Mouse (Mus musculus): ENCODE results near the gene Sik3. TPM values are rescaled to one million over a fixed set of nuclear protein-coding genes. Genes with fewer than 3 reads are reported as not detected.
A peak's percentile ranks its signal among the peaks of the same experiment; 100 is the strongest.

The Sik3 gene
- total and polyA plus RNA-seq, 2 experiments from 2014 or later = 12.5 to 38.4 TPM

- Histone ChIP-seq H3K9ac (replicated peaks; ENCODE audit: low read length, poor library complexity, severe bottlenecking) (no peak overlapping the region), H3K4me3 (ENCODE audit: low read depth, low read length) (no peak overlapping the region), H3K27ac (ENCODE audit: low read depth, low read length) (no peak overlapping the region), H3K4me2 (ENCODE audit: low read depth, low read length, poor library complexity, severe bottlenecking) (no peak overlapping the region), H3K36me3 (ENCODE audit: insufficient read depth, low read length) (no peaks in the 10 kb centered on the region), H3K9me3 (ENCODE audit: low read length) (no peaks in the 10 kb centered on the region), H3K27me3 (ENCODE audit: insufficient read depth, low read length) (no peaks in the 10 kb centered on the region), H3K4me1 (ENCODE audit: insufficient read depth, low read length) (no peaks in the 10 kb centered on the region)
- ATAC-seq (ENCODE audit: low FRiP score) (no peak), DNase-seq (ENCODE audit: low spot score) (no peak)
- TF ChIP-seq CTCF (IDR thresholded peaks at IDR 0.05) = no peak
- 47% methylated on average over 5 of the region's 5 CpGs for WGBS
Observed at GRCm38 (mm10) chr9:46006224-46006623, 6.4 kb upstream of the Sik3 start.

GRCm38 (mm10) chr9:46008931-46009668, 3.5 kb upstream of the Sik3 start:
- no peak for ATAC-seq (ENCODE audit: low FRiP score)
- no peaks in the 10 kb centered on the region for H3K36me3 ChIP-seq (ENCODE audit: insufficient read depth, low read length)
- H3K27me3 ChIP-seq (ENCODE audit: insufficient read depth, low read length) = no peaks in the 10 kb centered on the region
- H3K9me3 ChIP-seq (ENCODE audit: low read length) = no peaks in the 10 kb centered on the region
- H3K4me2 ChIP-seq (ENCODE audit: low read depth, low read length, poor library complexity, severe bottlenecking) = no peak overlapping the region
- no peak for DNase-seq (ENCODE audit: low spot score)
- no peak for TF ChIP-seq CTCF (IDR thresholded peaks at IDR 0.05)
- H3K27ac ChIP-seq (ENCODE audit: low read depth, low read length) = no peak overlapping the region
- no peak overlapping the region for H3K9ac ChIP-seq (replicated peaks; ENCODE audit: low read length, poor library complexity, severe bottlenecking)
- H3K4me3 ChIP-seq (ENCODE audit: low read depth, low read length) = no peak overlapping the region
- no peaks in the 10 kb centered on the region for H3K4me1 ChIP-seq (ENCODE audit: insufficient read depth, low read length)
- WGBS = 77% methylated on average over 6 of the region's 7 CpGs

DNA sequence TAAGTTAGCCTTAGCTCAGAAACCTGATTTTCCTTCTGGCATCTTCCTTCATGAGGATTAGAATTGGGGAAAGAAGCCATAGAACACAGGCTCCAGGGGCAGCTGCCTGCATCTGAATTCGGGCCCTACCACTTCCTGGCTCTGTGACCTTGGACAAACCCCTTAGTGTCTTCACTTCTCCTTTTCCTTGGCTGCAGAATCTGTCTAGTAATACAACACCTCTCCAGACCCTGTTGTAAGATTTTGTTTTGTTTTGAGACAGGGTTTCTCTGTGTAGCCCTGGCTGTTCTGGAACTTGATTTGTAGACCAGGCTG, 3.0 kb upstream of the Sik3 start:
- Histone ChIP-seq H3K27ac (ENCODE audit: low read depth, low read length) (no peak overlapping the region), H3K4me2 (ENCODE audit: low read depth, low read length, poor library complexity, severe bottlenecking) (no peak overlapping the region), H3K9ac (replicated peaks; ENCODE audit: low read length, poor library complexity, severe bottlenecking) (no peak overlapping the region), H3K36me3 (ENCODE audit: insufficient read depth, low read length) (no peaks in the 10 kb centered on the region), H3K4me1 (ENCODE audit: insufficient read depth, low read length) (no peaks in the 10 kb centered on the region), H3K9me3 (ENCODE audit: low read length) (no peaks in the 10 kb centered on the region), H3K4me3 (ENCODE audit: low read depth, low read length) (no peak overlapping the region), H3K27me3 (ENCODE audit: insufficient read depth, low read length) (no peaks in the 10 kb centered on the region)
- ATAC-seq (ENCODE audit: low FRiP score) (no peak), DNase-seq (ENCODE audit: low spot score) (no peak)
- WGBS = 89% methylated on average over 1 of the region's 1 CpGs
- TF ChIP-seq CTCF (IDR thresholded peaks at IDR 0.05) = no peak

- TF ChIP-seq CTCF (IDR thresholded peaks at IDR 0.05) = no peak
- Histone ChIP-seq H3K9ac (replicated peaks; ENCODE audit: low read length, poor library complexity, severe bottlenecking) (no peak overlapping the region), H3K9me3 (ENCODE audit: low read length) (no peaks in the 10 kb centered on the region), H3K27ac (ENCODE audit: low read depth, low read length) (0 out of 2 replicates have a peak overlapping the region, but pooled peaks have one; percentile 73), H3K36me3 (ENCODE audit: insufficient read depth, low read length) (no peaks in the 10 kb centered on the region), H3K4me1 (ENCODE audit: insufficient read depth, low read length) (peaks cover 2% of the 10 kb centered on the region), H3K4me3 (ENCODE audit: low read depth, low read length) (peak overlapping the region; percentile 99; the same call in 1 of the 2 replicates), H3K4me2 (ENCODE audit: low read depth, low read length, poor library complexity, severe bottlenecking) (peak overlapping the region; percentile 62), H3K27me3 (ENCODE audit: insufficient read depth, low read length) (no peaks in the 10 kb centered on the region)
- ATAC-seq (ENCODE audit: low FRiP score) (no peak), DNase-seq (ENCODE audit: low spot score) (no peak)
- 45% methylated on average over 3 of the region's 3 CpGs for WGBS
Observed at GRCm38 (mm10) chr9:46011094-46011970, 1.3 kb upstream of the Sik3 start.

DNA sequence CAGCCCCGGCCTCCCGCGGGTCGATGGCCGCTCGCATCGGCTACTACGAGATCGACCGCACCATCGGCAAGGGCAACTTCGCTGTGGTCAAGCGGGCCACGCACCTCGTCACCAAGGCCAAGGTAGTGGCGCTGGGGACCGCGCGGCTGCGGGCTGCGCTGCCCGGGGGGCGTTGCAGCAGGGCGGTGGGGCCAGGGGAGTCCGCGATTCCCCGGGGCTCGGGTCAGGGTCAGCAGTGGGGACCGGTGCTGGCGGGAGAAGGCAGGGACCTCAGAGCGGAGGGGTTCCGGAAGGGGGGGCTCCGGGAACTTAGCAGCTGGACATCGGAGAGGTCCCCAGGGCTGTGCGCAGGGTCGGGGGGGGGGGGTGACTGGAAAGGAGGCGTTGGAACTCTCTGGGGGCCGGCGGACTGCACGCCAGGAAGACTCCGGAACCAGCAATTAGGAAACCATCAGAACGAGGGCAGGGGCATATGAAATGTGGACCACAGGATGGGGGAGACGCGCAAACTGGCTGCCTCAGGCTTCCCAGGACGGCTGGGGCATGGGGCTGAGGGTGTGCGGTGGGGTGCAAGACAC, 478 bp downstream of the Sik3 start:
- no peak for DNase-seq (ENCODE audit: low spot score)
- under 1% methylated on average over 37 of the region's 46 CpGs for WGBS
- TF ChIP-seq CTCF (IDR thresholded peaks at IDR 0.05) = no peak

More for the DNA sequence above, 478 bp downstream of the Sik3 start:
- Histone ChIP-seq H3K9ac (replicated peaks; ENCODE audit: low read length, poor library complexity, severe bottlenecking) (peak overlapping the region; percentile 97), H3K27me3 (ENCODE audit: insufficient read depth, low read length) (no peaks in the 10 kb centered on the region), H3K9me3 (ENCODE audit: low read length) (no peaks in the 10 kb centered on the region), H3K36me3 (ENCODE audit: insufficient read depth, low read length) (no peaks in the 10 kb centered on the region), H3K4me2 (ENCODE audit: low read depth, low read length, poor library complexity, severe bottlenecking) (peak overlapping the region; percentile 90), H3K27ac (ENCODE audit: low read depth, low read length) (peak overlapping the region; percentile 93), H3K4me3 (ENCODE audit: low read depth, low read length) (peak overlapping the region; percentile 99), H3K4me1 (ENCODE audit: insufficient read depth, low read length) (peaks cover 6% of the 10 kb centered on the region)
- peak; percentile 68 for ATAC-seq (ENCODE audit: low FRiP score)
